Mouse (Mus musculus) frontal cortex, adult (tissue): ENCODE results near the gene Kynu.

Experiments
- ATAC-seq: cut with Nextera tagmentation; 2 replicates; pipeline ENCODE4 v1.9.2; 2017; ENCODE audit warnings: mild to moderate bottlenecking, moderate library complexity, mixed read lengths; ENCODE audit not compliant: low TSS enrichment

Gene Kynu

GRCm38 (mm10) chr2:43646962-43647361, 91.8 kb downstream of the Kynu start:
- ATAC-seq, result peak; percentile 85

DNA sequence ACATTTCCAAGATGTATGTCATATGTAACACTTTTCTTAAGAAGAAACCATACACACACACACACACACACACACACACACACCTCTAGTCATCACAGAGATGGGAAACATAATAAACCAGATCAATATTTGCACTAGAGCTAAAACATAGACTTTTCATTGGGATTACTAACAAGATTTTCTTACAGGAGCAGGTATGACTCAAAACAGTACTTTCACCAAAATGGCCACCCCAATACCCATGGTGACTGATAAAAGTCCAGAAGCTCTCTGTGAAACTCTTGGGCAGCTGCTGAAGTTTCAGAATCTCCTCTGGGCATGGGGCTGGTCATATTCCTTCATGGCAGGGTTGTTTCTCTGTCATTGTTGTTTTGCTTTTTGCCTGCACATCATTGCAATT, 114.5 kb downstream of the Kynu start:
- ATAC-seq, result no peak

DNA sequence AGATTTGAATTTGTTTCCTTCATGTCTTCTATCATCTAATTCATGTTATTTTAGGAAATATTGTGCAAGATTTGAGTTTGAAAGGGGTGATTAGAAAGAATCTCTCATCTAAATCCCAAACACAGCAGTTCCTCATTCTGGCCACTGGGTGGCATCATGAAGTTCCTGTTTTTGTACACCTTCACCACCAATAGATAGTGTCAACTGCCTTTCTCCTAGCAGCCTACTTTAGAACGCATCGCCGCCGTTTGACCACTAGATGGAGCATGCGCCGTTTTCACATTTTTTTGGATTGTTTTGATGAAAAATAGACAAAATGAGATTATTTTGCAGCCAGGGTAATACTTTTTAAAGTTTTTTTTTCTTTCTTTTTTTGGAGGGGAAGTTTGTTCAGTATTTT, 118.5 kb downstream of the Kynu start:
- peak; percentile 97 for ATAC-seq

DNA sequence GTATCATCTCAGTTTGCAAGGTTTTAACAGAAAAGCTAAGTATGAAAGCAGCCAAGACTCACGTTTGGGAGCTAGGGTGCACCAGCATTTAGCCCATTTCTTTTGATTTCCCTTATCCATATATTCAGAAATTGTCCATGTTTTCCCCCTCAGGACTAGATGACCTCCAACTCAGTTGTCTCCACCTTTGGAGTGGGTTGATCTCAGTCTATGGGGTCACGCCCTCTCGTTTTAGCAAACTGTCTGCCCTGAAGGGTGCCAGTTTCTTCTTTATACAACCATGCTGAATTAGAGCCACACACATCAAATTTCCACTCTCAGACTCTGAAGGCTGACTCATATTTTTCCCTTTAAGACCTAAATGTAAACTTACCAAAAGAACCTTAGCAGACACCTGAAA, 119.0 kb downstream of the Kynu start:
- ATAC-seq, result no peak

DNA sequence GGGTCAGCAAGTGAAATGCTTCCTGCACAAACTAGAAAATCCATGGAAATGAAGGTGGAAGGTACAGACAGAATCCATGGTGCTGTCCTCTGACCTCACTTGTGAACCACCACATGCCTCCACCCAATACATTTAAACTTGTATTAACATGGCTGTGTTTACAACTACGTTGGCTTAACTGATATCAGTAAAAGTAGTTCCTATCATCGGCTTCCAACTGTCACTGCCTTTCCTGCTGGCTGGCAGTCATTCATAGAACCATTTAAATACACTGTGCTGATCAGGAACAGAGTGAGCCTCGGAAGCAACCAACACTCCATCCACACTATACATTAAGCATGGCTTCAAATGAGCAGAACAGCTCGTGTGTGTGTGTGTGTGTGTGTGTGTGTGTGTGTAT, 120.1 kb downstream of the Kynu start:
- no peak for ATAC-seq

- peak; percentile 83 for ATAC-seq
These were observed 135.3 kb downstream of the Kynu start for GRCm38 (mm10) chr2:43690402-43690801.

DNA sequence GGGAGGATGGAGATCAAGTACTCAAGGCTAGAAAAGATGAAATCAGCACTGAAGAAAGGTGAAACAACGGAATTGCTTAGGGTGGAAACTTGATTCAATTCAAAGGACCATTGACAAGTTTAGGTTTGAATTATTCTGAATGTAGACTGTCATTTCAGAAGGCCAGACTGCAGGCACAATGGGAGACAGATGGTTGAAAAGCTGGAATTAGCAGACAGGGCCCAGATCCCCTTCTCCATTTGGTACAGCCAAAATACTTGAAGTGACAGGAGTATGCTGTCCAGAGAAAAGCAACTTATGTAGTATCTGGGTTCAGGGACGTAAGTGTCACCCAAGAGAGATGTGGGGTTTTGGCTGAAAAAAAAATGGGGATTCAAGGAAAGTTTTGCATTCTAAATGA, 136.2 kb downstream of the Kynu start:
- peak; percentile 67; the same call in 1 of the 2 replicates for ATAC-seq

DNA sequence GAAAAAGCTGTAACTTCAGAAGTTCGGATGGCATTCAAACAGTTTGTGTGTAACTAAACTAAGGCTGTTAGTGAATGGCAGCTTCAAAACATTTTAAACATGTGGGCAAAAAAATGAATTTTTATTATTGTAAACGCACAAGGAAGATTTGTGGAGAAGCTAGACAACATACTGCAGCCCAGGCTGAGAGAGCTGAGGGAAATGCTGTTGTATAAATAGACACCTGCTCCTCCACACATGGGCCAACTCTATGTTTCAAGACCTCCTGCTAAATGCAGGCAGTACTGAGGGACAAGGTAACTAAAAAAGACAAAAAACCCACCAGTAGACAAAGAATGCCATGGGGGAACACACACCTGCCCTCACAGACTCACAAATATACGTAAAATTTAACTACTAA, 140.5 kb downstream of the Kynu start:
- ATAC-seq, result no peak

- peak; percentile 93 for ATAC-seq
These were observed 157.5 kb downstream of the Kynu start for GRCm38 (mm10) chr2:43712611-43713138.

GRCm38 (mm10) chr2:43722446-43723103, 167.4 kb downstream of the Kynu start:
- ATAC-seq, result peak; percentile 88

DNA sequence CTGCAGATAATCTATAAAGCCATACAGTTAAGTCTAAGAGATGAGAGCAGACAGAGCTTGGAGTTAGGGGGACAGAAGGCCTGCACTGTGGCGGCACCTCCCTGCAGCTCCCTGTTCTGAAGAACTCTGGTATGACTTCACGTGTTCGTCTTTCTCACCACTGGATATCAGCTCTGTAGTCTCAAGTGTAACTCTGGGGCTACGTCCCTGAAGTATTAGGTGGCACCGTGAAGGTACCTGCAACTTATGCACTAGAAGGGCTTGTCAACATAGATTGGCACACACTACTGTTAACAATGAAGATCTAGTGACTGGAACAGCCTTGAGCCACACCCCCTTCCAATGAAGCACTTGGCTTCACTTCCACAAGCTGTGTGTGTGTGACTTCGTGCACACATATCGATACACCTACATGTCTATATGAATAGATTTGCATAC, 168.0 kb downstream of the Kynu start:
- ATAC-seq, result peak; percentile 76

DNA sequence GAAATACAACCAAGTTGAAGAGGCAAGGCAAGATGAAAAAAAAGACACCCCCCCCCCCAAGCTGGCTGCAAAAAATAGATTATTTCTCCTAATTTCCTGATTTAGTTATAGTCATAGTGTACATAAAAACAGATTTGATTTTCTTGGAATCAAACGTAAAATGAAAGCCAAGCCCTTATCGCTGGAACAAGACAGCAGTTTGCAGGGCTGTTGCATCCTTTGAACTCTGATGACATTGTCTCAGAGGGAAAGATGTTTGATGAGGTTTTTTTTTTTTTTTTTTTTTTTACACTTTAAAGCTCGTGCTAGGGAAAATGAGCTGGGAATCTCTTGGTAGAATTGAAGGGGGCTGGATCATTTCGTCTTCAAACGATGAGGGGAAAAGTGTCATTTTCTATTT, 172.1 kb downstream of the Kynu start:
- ATAC-seq, result no peak

GRCm38 (mm10) chr2:43727693-43728092, 172.6 kb downstream of the Kynu start:
- no peak for ATAC-seq

- no peak for ATAC-seq
These were observed 173.7 kb downstream of the Kynu start for GRCm38 (mm10) chr2:43728831-43729230.
